Mouse (Mus musculus): ENCODE results near the gene Ccdc149. TPM values are rescaled to one million over a fixed set of nuclear protein-coding genes. Genes with fewer than 3 reads are reported as not detected.
A peak's percentile ranks its signal among the peaks of the same experiment; 100 is the strongest.

Gene Ccdc149
- total and polyA plus RNA-seq, 3 experiments, result 3.0 to 7.4 (median 7.2) TPM

DNA sequence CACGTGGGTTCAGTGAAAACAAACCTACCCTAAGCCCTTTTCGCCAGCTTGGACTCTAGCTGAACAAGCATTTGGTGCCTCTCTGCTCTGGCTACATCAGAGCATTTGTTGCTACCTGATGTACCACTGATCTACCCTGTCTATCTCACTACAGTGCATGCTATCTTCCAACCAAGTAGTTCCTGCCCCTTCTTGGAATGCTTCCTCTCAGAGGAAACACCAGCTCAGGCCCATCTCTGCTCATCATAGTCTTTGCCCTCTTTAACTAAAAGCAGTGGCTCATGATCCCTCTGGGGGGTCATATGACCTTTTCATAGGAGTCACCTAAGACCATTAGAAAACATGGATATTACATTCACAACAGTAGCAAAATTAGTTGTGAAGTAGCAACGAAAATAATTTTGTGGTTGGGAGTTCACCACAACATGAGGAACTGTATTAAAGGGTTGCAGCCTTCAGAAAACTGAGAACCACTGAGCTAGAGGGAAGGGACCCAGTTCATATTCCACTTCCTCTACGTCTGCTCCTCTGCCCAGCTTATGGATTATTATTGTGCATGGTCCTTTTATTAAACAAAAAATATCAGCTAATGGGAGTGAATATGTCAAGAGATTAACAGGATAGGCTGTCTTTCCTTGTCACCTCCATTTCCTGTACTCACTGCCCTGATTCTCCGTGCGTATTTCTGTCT lies 9.7 kb downstream of the Ccdc149 start:
- Histone ChIP-seq H3K27ac (no peak overlapping the region), H3K4me1 (ENCODE audit: control insufficient read depth, insufficient read depth, low read length) (no peaks in the 10 kb centered on the region; the same call in 1 of the 2 replicates), H3K27me3 (ENCODE audit: control insufficient read depth, insufficient read depth, low read length) (no peaks in the 10 kb centered on the region), H3K36me3 (ENCODE audit: control insufficient read depth, insufficient read depth, low read length) (no peaks in the 10 kb centered on the region), H3K79me2 (replicated peaks; ENCODE audit: control insufficient read depth, insufficient read depth, low read length) (no peaks in the 10 kb centered on the region), H3K4me3 (no peak overlapping the region), H3K9ac (ENCODE audit: low read depth, low read length) (no peak overlapping the region)
- 64% methylated on average over 6 of the region's 6 CpGs for WGBS
- intact Hi-C loops (cut with DNase I), result no loop called here
- TF ChIP-seq POLR2A (IDR thresholded peaks at IDR 0.05; ENCODE audit: insufficient read depth, low read depth, low read length) (no peak), CTCF (IDR thresholded peaks at IDR 0.05) (no peak), EP300 (IDR thresholded peaks at IDR 0.05; ENCODE audit: insufficient read depth, low read depth, low read length) (no peak)
- DNase-seq, result no peak

- 84% methylated on average over 4 of the region's 4 CpGs for WGBS
- TF ChIP-seq EP300 (IDR thresholded peaks at IDR 0.05; ENCODE audit: insufficient read depth, low read depth, low read length), result no peak
- no peak for TF ChIP-seq POLR2A (IDR thresholded peaks at IDR 0.05; ENCODE audit: insufficient read depth, low read depth, low read length)
- TF ChIP-seq CTCF (IDR thresholded peaks at IDR 0.05), result no peak
- Histone ChIP-seq H3K9ac (ENCODE audit: low read depth, low read length) (no peak overlapping the region), H3K4me3 (no peak overlapping the region), H3K27me3 (ENCODE audit: control insufficient read depth, insufficient read depth, low read length) (no peaks in the 10 kb centered on the region), H3K79me2 (replicated peaks; ENCODE audit: control insufficient read depth, insufficient read depth, low read length) (no peaks in the 10 kb centered on the region), H3K4me1 (ENCODE audit: control insufficient read depth, insufficient read depth, low read length) (no peaks in the 10 kb centered on the region; the same call in 1 of the 2 replicates), H3K27ac (no peak overlapping the region), H3K36me3 (ENCODE audit: control insufficient read depth, insufficient read depth, low read length) (no peaks in the 10 kb centered on the region)
- intact Hi-C loops (cut with DNase I), result no loop called here
- no peak for DNase-seq
Measured at GRCm38 (mm10) chr5:52459308-52459707, 12.0 kb downstream of the Ccdc149 start.

DNA sequence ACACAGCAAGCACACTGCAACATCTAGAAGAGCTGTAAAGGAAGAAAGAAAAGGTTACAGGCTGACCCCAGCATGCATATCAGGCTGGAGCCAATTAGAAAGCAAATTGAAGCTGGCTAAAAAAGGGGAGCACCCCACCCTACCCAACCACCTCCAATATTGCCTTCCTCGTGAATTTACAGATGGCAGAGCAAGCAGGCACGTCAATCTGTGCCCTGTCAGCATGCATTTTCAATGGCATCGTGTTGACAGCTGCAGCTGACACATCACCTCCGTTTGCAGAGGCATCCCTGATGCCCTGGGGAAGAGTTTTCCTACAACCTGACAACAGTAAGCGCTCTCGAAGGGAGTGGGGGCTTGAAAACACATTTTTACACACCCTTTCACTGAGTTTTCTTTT lies 14.2 kb downstream of the Ccdc149 start:
- H3K4me1 ChIP-seq (ENCODE audit: control insufficient read depth, insufficient read depth, low read length), result no peaks in the 10 kb centered on the region; the same call in 1 of the 2 replicates
- TF ChIP-seq POLR2A (IDR thresholded peaks at IDR 0.05; ENCODE audit: insufficient read depth, low read depth, low read length) (no peak), EP300 (IDR thresholded peaks at IDR 0.05; ENCODE audit: insufficient read depth, low read depth, low read length) (no peak), CTCF (IDR thresholded peaks at IDR 0.05) (no peak)
- DNase-seq, result no peak
- H3K27ac ChIP-seq, result no peak overlapping the region
- H3K4me3 ChIP-seq, result no peak overlapping the region
- no peaks in the 10 kb centered on the region for H3K79me2 ChIP-seq (replicated peaks; ENCODE audit: control insufficient read depth, insufficient read depth, low read length)
- WGBS, result 67% methylated on average over 6 of the region's 6 CpGs
- no peaks in the 10 kb centered on the region for H3K36me3 ChIP-seq (ENCODE audit: control insufficient read depth, insufficient read depth, low read length)
- no peak overlapping the region for H3K9ac ChIP-seq (ENCODE audit: low read depth, low read length)
- intact Hi-C loops (cut with DNase I), result no loop called here
- no peaks in the 10 kb centered on the region for H3K27me3 ChIP-seq (ENCODE audit: control insufficient read depth, insufficient read depth, low read length)

- Histone ChIP-seq H3K36me3 (ENCODE audit: control insufficient read depth, insufficient read depth, low read length) (no peaks in the 10 kb centered on the region), H3K27me3 (ENCODE audit: control insufficient read depth, insufficient read depth, low read length) (no peaks in the 10 kb centered on the region), H3K4me3 (no peak overlapping the region), H3K27ac (no peak overlapping the region), H3K4me1 (ENCODE audit: control insufficient read depth, insufficient read depth, low read length) (no peaks in the 10 kb centered on the region), H3K9ac (ENCODE audit: low read depth, low read length) (no peak overlapping the region), H3K79me2 (replicated peaks; ENCODE audit: control insufficient read depth, insufficient read depth, low read length) (no peaks in the 10 kb centered on the region)
- DNase-seq, result no peak
- TF ChIP-seq POLR2A (IDR thresholded peaks at IDR 0.05; ENCODE audit: insufficient read depth, low read depth, low read length), result no peak
- TF ChIP-seq CTCF (IDR thresholded peaks at IDR 0.05), result no peak
- TF ChIP-seq EP300 (IDR thresholded peaks at IDR 0.05; ENCODE audit: insufficient read depth, low read depth, low read length), result no peak
- intact Hi-C loops (cut with DNase I), result no loop called here
- 91% methylated on average over 9 of the region's 9 CpGs for WGBS
Measured at GRCm38 (mm10) chr5:52450821-52451220, 20.5 kb downstream of the Ccdc149 start.

GRCm38 (mm10) chr5:52449187-52449586 lies 22.1 kb downstream of the Ccdc149 start:
- Histone ChIP-seq H3K79me2 (replicated peaks; ENCODE audit: control insufficient read depth, insufficient read depth, low read length) (no peaks in the 10 kb centered on the region), H3K9ac (ENCODE audit: low read depth, low read length) (no peak overlapping the region), H3K36me3 (ENCODE audit: control insufficient read depth, insufficient read depth, low read length) (no peaks in the 10 kb centered on the region), H3K4me3 (no peak overlapping the region), H3K4me1 (ENCODE audit: control insufficient read depth, insufficient read depth, low read length) (no peaks in the 10 kb centered on the region), H3K27ac (no peak overlapping the region), H3K27me3 (ENCODE audit: control insufficient read depth, insufficient read depth, low read length) (no peaks in the 10 kb centered on the region)
- WGBS, result 79% methylated on average over 8 of the region's 8 CpGs
- intact Hi-C loops (cut with DNase I), result no loop called here
- TF ChIP-seq CTCF (IDR thresholded peaks at IDR 0.05), result 0 out of 2 replicates have a peak, but pooled peaks have one; percentile 7
- TF ChIP-seq POLR2A (IDR thresholded peaks at IDR 0.05; ENCODE audit: insufficient read depth, low read depth, low read length), result no peak
- no peak for TF ChIP-seq EP300 (IDR thresholded peaks at IDR 0.05; ENCODE audit: insufficient read depth, low read depth, low read length)
- DNase-seq, result no peak

DNA sequence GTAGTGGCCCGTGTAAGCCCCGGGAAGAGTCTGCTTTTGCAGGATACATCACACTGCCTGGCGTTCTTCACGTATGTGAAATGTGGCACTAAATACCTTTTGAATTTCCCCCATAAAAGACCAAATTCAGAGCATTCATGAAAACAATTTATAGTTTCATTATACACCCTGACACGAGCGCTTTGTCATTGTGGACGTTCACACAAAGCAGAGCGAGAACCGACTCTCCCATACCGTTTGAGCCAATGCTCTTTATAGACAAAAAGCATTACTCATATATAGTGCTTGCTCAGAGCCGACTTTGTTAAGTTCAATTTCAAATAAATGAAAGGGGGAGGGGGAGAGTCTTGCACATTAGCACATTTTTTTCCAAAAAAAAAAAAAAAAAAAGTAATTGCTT lies 31.0 kb downstream of the Ccdc149 start:
- TF ChIP-seq EP300 (IDR thresholded peaks at IDR 0.05; ENCODE audit: insufficient read depth, low read depth, low read length) (no peak), POLR2A (IDR thresholded peaks at IDR 0.05; ENCODE audit: insufficient read depth, low read depth, low read length) (no peak), CTCF (IDR thresholded peaks at IDR 0.05) (no peak)
- H3K4me1 ChIP-seq (ENCODE audit: control insufficient read depth, insufficient read depth, low read length), result no peaks in the 10 kb centered on the region

More for the DNA sequence above, 31.0 kb downstream of the Ccdc149 start:
- no peak for DNase-seq
- Histone ChIP-seq H3K9ac (ENCODE audit: low read depth, low read length) (no peak overlapping the region), H3K79me2 (replicated peaks; ENCODE audit: control insufficient read depth, insufficient read depth, low read length) (no peaks in the 10 kb centered on the region), H3K27me3 (ENCODE audit: control insufficient read depth, insufficient read depth, low read length) (no peaks in the 10 kb centered on the region), H3K4me3 (no peak overlapping the region), H3K36me3 (ENCODE audit: control insufficient read depth, insufficient read depth, low read length) (no peaks in the 10 kb centered on the region), H3K27ac (no peak overlapping the region)
- 91% methylated on average over 11 of the region's 11 CpGs for WGBS
- intact Hi-C loops (cut with DNase I), result no loop called here

All from heart, adult 2 months (tissue).